Mouse (Mus musculus): ENCODE measurements around the gene Ssbp3.

DNA sequence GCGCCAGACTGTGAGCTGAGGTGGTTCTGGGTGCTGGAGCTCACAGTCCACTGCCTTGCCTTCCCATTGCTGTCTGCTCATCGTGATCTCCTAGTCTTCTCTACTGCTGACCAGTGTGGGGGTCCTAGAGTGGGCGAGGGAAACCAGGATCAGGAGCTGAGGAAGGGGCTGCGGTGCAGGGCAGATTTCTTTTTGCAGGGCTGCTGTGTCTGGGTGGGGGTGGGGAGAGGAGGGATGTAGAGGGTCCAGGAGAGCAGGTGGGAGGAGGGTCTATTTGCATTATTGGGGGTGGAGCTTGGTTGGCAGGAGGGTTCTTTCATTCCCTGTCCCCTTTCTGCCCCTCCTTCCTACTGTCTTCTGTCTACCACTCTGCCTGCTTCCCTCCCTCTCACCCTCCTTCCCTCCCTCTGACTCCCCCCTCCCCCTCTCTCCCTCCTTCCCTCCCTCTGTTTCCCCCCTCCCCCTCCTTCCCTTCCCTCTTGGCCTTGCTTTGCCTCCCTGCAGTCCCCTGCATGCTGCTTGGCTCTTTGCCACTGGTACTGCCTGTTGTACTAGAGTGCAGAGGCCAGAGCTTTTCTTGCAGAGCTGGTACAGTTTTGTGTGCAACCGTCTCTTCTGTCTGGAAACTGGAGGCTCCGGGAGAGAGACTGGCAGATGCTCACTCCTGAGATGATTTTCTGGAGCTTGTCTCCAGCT, 28.9 kb downstream of the Ssbp3 start:
- TF ChIP-seq CTCF (IDR thresholded peaks at IDR 0.05; ENCODE audit: low read depth, low read length): no peak
- no peak for TF ChIP-seq POLR2A (IDR thresholded peaks at IDR 0.05; ENCODE audit: extremely low read depth, insufficient read depth, low read length)
